Mouse (Mus musculus): ENCODE measurements around the gene Fam162b. TPM values are rescaled to one million over a fixed set of nuclear protein-coding genes. Genes with fewer than 3 reads are reported as not detected.

Gene Fam162b
- polyA plus RNA-seq (2017; shearing (Covaris generic)): not detected

GRCm38 (mm10) chr10:51590139-51590574, at the start of gene Fam162b:
Fam162b (minus strand) TSS chr10:51590517.

GRCm38 (mm10) chr10:51631411-51632136, 41.3 kb upstream of the Fam162b start, which contains the start of gene Gprc6a:
Gprc6a (minus strand) TSS chr10:51631461.

Other genes starting within 250 kb of the Fam162b start
- 55.7 TPM for gene Gm49339, start 109.9 kb downstream of the Fam162b start, polyA plus RNA-seq (2017; shearing (Covaris generic))
- 694 TPM for gene Lilr4b, start 109.9 kb downstream of the Fam162b start, polyA plus RNA-seq (2017; shearing (Covaris generic))
- gene Lilrb4a, start 99.6 kb downstream of the Fam162b start, polyA plus RNA-seq (2017; shearing (Covaris generic)): 623 TPM
- 0.16 TPM for gene Gprc6a, start 40.9 kb upstream of the Fam162b start, polyA plus RNA-seq (2017; shearing (Covaris generic))
- gene Rfx6, start 87.2 kb upstream of the Fam162b start, polyA plus RNA-seq (2017; shearing (Covaris generic)): not detected